19 mouse cellular contexts compared by ENCODE assay signal in the genomic region with DNA sequence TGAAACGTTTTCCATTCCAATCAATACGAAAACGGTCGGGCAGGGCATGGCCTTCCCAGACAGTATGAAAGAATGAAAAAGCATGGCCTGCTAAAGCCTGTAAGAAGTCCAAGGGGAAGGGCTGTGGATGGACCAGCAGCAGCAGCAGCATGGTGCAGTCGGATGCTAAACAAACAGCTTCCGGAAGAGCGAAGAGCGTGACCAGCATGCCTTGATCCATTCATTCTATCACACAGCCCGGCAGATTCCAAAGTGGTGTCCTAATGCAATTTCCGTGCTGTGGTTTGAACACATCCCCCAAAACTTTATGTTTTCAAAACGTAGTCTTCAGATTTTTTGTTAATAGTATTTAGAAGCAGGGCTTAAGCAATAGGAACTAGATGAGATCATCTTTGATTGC.
DNase-seq lines count a peak whose midpoint lies in the region; ATAC-seq and TF ChIP-seq lines count a peak whose summit lies in the region.
"Had no signal": no experiment of that assay in that cellular context is flagged by ENCODE, and none has a peak within 500 bp of the region (broad histone marks: within the 10 kb centered on the region; RNA-seq: fewer than 3 reads in every experiment).

No protein-coding gene starts in this region.

- peak overlapping the region; percentile 14; the same call in 1 of the 2 replicates for H3K27ac ChIP-seq in hindbrain, embryonic 11.5 days (ENCODE audit: low read depth, low read length)
- peak overlapping the region; percentile 55 for H3K27ac ChIP-seq in midbrain, embryonic 10.5 days (replicated peaks)
- peak overlapping the region; percentile 35 for H3K27ac ChIP-seq in midbrain, embryonic 16.5 days (ENCODE audit: low read length)
- H3K27ac ChIP-seq: forebrain, embryonic 15.5 days had no signal

- TF ChIP-seq CTCF in Patski (IDR thresholded peaks at IDR 0.05): no peak

- H3K9me3 ChIP-seq in hindbrain, embryonic 11.5 days (ENCODE audit: control insufficient read depth, low read length): no peaks in the 10 kb centered on the region
- 0 out of 2 replicates have a peak, but pooled peaks cover 4% of the 10 kb centered on the region for H3K9me3 ChIP-seq in midbrain, embryonic 10.5 days (replicated peaks)
- H3K9me3 ChIP-seq in midbrain, embryonic 16.5 days (replicated peaks; ENCODE audit: control insufficient read depth, low read length, poor library complexity, severe bottlenecking): no peaks in the 10 kb centered on the region
- H3K9me3 ChIP-seq: forebrain, embryonic 15.5 days had no signal

- no peak overlapping the region for H3K4me3 ChIP-seq in hindbrain, embryonic 11.5 days (ENCODE audit: low read depth, low read length)
- no peak overlapping the region for H3K4me3 ChIP-seq in midbrain, embryonic 10.5 days
- H3K4me3 ChIP-seq in midbrain, embryonic 16.5 days (ENCODE audit: low read depth, low read length): no peak overlapping the region
- H3K4me3 ChIP-seq: forebrain, embryonic 15.5 days had no signal

- DNase-seq in Patski (ENCODE audit: low read depth, low spot score): no peak
- DNase-seq in hindbrain, embryonic 11.5 days (ENCODE audit: low spot score): no peak
- no peak for DNase-seq in midbrain, embryonic 10.5 days (ENCODE audit: low spot score)
- no peak for DNase-seq in adrenal gland, adult 2 months
- no peak for DNase-seq in urinary bladder, postnatal 4 days (ENCODE audit: low spot score in 2 of 2)
- DNase-seq in heart, postnatal 36 days: no peak
- DNase-seq: adrenal gland, postnatal 14 days; cerebellum, adult 2 months; cerebellum, postnatal 36 days; gastrocnemius, postnatal 10 days; kidney, adult 9 months; kidney, postnatal 14 days; layer of hippocampus, postnatal 36 days; lung, postnatal 14 days; right cerebral cortex, postnatal 25 days; spleen, adult 18-20 months; thymus, postnatal 14 days had no signal

- H3K4me1 ChIP-seq in hindbrain, embryonic 11.5 days (replicated peaks; ENCODE audit: control insufficient read depth, insufficient read depth, low read length): no peaks in the 10 kb centered on the region; the same call in 1 of the 2 replicates
- peaks cover 28% of the 10 kb centered on the region for H3K4me1 ChIP-seq in midbrain, embryonic 10.5 days
- H3K4me1 ChIP-seq in midbrain, embryonic 16.5 days (ENCODE audit: control insufficient read depth, insufficient read depth, low read length): peaks cover 11% of the 10 kb centered on the region

- CTCF ChIA-PET in Patski (lab: Charles Lee): no interaction called here

- no peaks in the 10 kb centered on the region for H3K36me3 ChIP-seq in hindbrain, embryonic 11.5 days (ENCODE audit: control insufficient read depth, insufficient read depth, low read length)
- no peaks in the 10 kb centered on the region for H3K36me3 ChIP-seq in midbrain, embryonic 10.5 days
- no peaks in the 10 kb centered on the region for H3K36me3 ChIP-seq in midbrain, embryonic 16.5 days (ENCODE audit: control insufficient read depth, insufficient read depth, low read length)
- H3K36me3 ChIP-seq: forebrain, embryonic 15.5 days had no signal

- intact Hi-C loops in heart, postnatal 36 days (cut with DNase I): no loop called here

- WGBS in hindbrain, embryonic 11.5 days: 71% methylated on average over 11 of the region's 11 CpGs
- 69% methylated on average over 11 of the region's 11 CpGs for WGBS in midbrain, embryonic 10.5 days
- 55% methylated on average over 11 of the region's 11 CpGs for WGBS in midbrain, embryonic 16.5 days

- POLR2A ChIA-PET in Patski (lab: Charles Lee): interaction anchor here (1.2 kb wide), 1 partner anchor 14 kb away, joined by 3 read pairs; no protein-coding TSS in a partner anchor

- no peak overlapping the region for H3K9ac ChIP-seq in hindbrain, embryonic 11.5 days (ENCODE audit: low read depth, low read length)
- no peak overlapping the region for H3K9ac ChIP-seq in midbrain, embryonic 16.5 days (ENCODE audit: low read depth, low read length)
- H3K9ac ChIP-seq: forebrain, embryonic 15.5 days had no signal

- no peak overlapping the region for H3K4me2 ChIP-seq in hindbrain, embryonic 11.5 days (replicated peaks; ENCODE audit: low read depth, low read length)
- H3K4me2 ChIP-seq in midbrain, embryonic 16.5 days (ENCODE audit: low read length): no peak overlapping the region
- H3K4me2 ChIP-seq: forebrain, embryonic 15.5 days had no signal

- in situ Hi-C loops in Patski (cut with MboI; ENCODE audit: low pct_unique_long_range_greater_than_20kb): no loop called here

- no peaks in the 10 kb centered on the region for H3K27me3 ChIP-seq in Patski
- no peaks in the 10 kb centered on the region for H3K27me3 ChIP-seq in hindbrain, embryonic 11.5 days (ENCODE audit: control insufficient read depth, insufficient read depth, low read length)
- no peaks in the 10 kb centered on the region for H3K27me3 ChIP-seq in midbrain, embryonic 10.5 days (ENCODE audit: low read depth, poor library complexity, severe bottlenecking)
- H3K27me3 ChIP-seq in midbrain, embryonic 16.5 days (ENCODE audit: control insufficient read depth, insufficient read depth, low read depth, low read length): no peaks in the 10 kb centered on the region
- H3K27me3 ChIP-seq: forebrain, embryonic 15.5 days had no signal

- peak; percentile 89 for ATAC-seq in Patski
- 0 out of 2 replicates have a peak, but pooled peaks have one; percentile 12 for ATAC-seq in hindbrain, embryonic 11.5 days (ENCODE audit: low FRiP score)
- peak; percentile 37; the same call in 1 of the 2 replicates for ATAC-seq in midbrain, embryonic 16.5 days

Comparison
In these comparisons a context has a peak if more than half of its experiments do, and no peak if none do; other contexts are left out.
1. ATAC-seq: peak in every context shown above with its lines; median percentile 89 in Patski; 37 in midbrain, embryonic 16.5 days; 12 in hindbrain, embryonic 11.5 days.